Mouse (Mus musculus): ENCODE results near the gene Adcy9.

- TF ChIP-seq CTCF (IDR thresholded peaks at IDR 0.05; ENCODE audit: low read depth) (no peak), EP300 (IDR thresholded peaks at IDR 0.05; ENCODE audit: low read depth) (no peak)
Measured at GRCm38 (mm10) chr16:4263486-4263885, 156.8 kb downstream of the Adcy9 start.
